Mouse (Mus musculus) spleen, adult 18-20 months (tissue): ENCODE data around the gene Neurl1b.

Source experiments
- DNase-seq, 2 experiments: peaks; one replicate each; pipeline ENCODE4 v3.0.0; 2022; ENCODE audit warnings: mixed read lengths in 2 of 2

The Neurl1b gene

GRCm38 (mm10) chr17:26414523-26415354 lies at the start of gene Neurl1b:
Gene Neurl1b (plus strand): TSS chr17:26414829.
- peak; percentile 14 to 57 for DNase-seq

GRCm38 (mm10) chr17:26366792-26367191 lies 47.8 kb upstream of the Neurl1b start:
- DNase-seq: no peak

- DNase-seq: no peak
Measured at GRCm38 (mm10) chr17:26368336-26368992, 46.2 kb upstream of the Neurl1b start.

- peak in 1 of 2 experiments; percentile 57 for DNase-seq
Measured at GRCm38 (mm10) chr17:26370521-26371245, 43.9 kb upstream of the Neurl1b start.

GRCm38 (mm10) chr17:26371246-26371535 lies 43.4 kb upstream of the Neurl1b start:
- DNase-seq: no peak

- no peak for DNase-seq
Measured at GRCm38 (mm10) chr17:26373211-26373610, 41.4 kb upstream of the Neurl1b start.

GRCm38 (mm10) chr17:26376416-26376815 lies 38.2 kb upstream of the Neurl1b start:
- DNase-seq: no peak

- DNase-seq: no peak
Measured at GRCm38 (mm10) chr17:26376994-26377744, 37.5 kb upstream of the Neurl1b start.

- no peak for DNase-seq
Measured at GRCm38 (mm10) chr17:26380280-26380985, 34.2 kb upstream of the Neurl1b start.

GRCm38 (mm10) chr17:26380986-26381446 lies 33.6 kb upstream of the Neurl1b start:
- DNase-seq: no peak

- DNase-seq: no peak
Measured at GRCm38 (mm10) chr17:26381613-26382012, 33.0 kb upstream of the Neurl1b start.

GRCm38 (mm10) chr17:26382176-26382575 lies 32.5 kb upstream of the Neurl1b start:
- DNase-seq: no peak

GRCm38 (mm10) chr17:26382687-26383086 lies 31.9 kb upstream of the Neurl1b start:
- DNase-seq: no peak

- DNase-seq: no peak
Measured at GRCm38 (mm10) chr17:26384111-26384510, 30.5 kb upstream of the Neurl1b start.

- DNase-seq: no peak
Measured at GRCm38 (mm10) chr17:26385252-26386130, 29.1 kb upstream of the Neurl1b start.

GRCm38 (mm10) chr17:26386131-26386481 lies 28.5 kb upstream of the Neurl1b start:
- DNase-seq: no peak

GRCm38 (mm10) chr17:26388106-26388505 lies 26.5 kb upstream of the Neurl1b start:
- DNase-seq: no peak

GRCm38 (mm10) chr17:26389241-26389640 lies 25.4 kb upstream of the Neurl1b start:
- DNase-seq: no peak

GRCm38 (mm10) chr17:26390666-26391065 lies 24.0 kb upstream of the Neurl1b start:
- DNase-seq: no peak

- DNase-seq: no peak
Measured at GRCm38 (mm10) chr17:26392355-26392754, 22.3 kb upstream of the Neurl1b start.

GRCm38 (mm10) chr17:26396765-26397164 lies 17.9 kb upstream of the Neurl1b start:
- DNase-seq: no peak
